ENCODE assay signal across 32 mouse cellular contexts in the genomic region with DNA sequence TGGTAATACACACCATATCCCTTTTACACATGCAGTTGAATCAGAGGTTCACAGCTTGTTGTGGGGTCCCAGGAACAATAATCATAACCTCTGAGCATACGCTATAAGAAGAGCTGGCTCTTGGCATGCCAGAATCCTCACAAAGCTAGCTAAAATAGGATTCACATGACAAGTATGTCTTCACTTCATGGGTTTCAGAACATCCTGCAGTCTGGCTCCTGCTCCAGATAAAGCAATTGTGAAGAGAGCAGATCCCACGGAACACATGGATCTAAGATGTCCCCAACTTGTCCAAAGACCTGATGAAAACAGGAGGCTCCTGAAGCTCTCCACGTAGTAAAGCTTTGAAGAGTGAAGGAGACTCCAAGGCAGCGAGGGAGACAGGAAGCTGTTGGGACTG. TPM values are rescaled to one million over a fixed set of nuclear protein-coding genes. Genes with fewer than 3 reads are reported as not detected.
"Had no signal": no experiment of that assay in that cellular context is flagged by ENCODE, and none has a peak within 500 bp of the region (broad histone marks: within the 10 kb centered on the region; RNA-seq: fewer than 3 reads in every experiment).

No protein-coding gene starts in this region.

- ATAC-seq: hindbrain, embryonic 16.5 days; hindbrain, postnatal 0 days; inflammation-experienced regulatory T-cells, adult 6 months; intestine, embryonic 15.5 days; intestine, embryonic 16.5 days; intestine, postnatal 0 days had no signal

- DNase-seq: heart, postnatal 10 days; heart, postnatal 14 days; heart, postnatal 36 days; heart, postnatal 4 days; kidney, adult 11 months; kidney, adult 18-20 months; kidney, adult 2 months; kidney, adult 8-10 months; kidney, adult 9 months; kidney, postnatal 10 days; kidney, postnatal 14 days; kidney, postnatal 25 days; kidney, postnatal 36 days; kidney, postnatal 4 days; layer of hippocampus, adult 9-11 months; layer of hippocampus, postnatal 36 days had no signal

RNA-seq across cellular contexts. Expression of a gene that starts 20.3 kb away (rescaled TPM):
- total RNA-seq: heart, postnatal 10 days; heart, postnatal 14 days; heart, postnatal 36 days; hematopoietic stem cell, adult 5-6 weeks; hindbrain, postnatal 0 days had no signal

RNA-seq across cellular contexts. Expression of a gene that starts 55.6 kb away (rescaled TPM):
- total RNA-seq: heart, postnatal 10 days; heart, postnatal 14 days; heart, postnatal 25 days; heart, postnatal 36 days; heart, postnatal 4 days; hematopoietic stem cell, adult 5-6 weeks; hindbrain, postnatal 0 days had no signal

RNA-seq across cellular contexts. Expression of a gene that starts 59.0 kb away (rescaled TPM):
- total RNA-seq: heart, postnatal 10 days; heart, postnatal 14 days; heart, postnatal 25 days; heart, postnatal 36 days; heart, postnatal 4 days; hematopoietic stem cell, adult 5-6 weeks; hindbrain, postnatal 0 days; layer of hippocampus, adult 18-20 months; layer of hippocampus, adult 2 months; layer of hippocampus, adult 8-10 months; layer of hippocampus, postnatal 10 days; layer of hippocampus, postnatal 14 days; layer of hippocampus, postnatal 25 days; layer of hippocampus, postnatal 36 days; left cerebral cortex, adult 18-20 months; left cerebral cortex, adult 2 months had no signal
